ENCODE assay signal across 25 mouse cellular contexts in genomic region chr3:94881840-94882239, GRCm38 (mm10).
"Had no signal": no experiment of that assay in that cellular context is flagged by ENCODE, and none has a peak within 500 bp of the region (broad histone marks: within the 10 kb centered on the region; RNA-seq: fewer than 3 reads in every experiment).

No protein-coding gene starts in this region.

- H3K9me3 ChIP-seq: heart, embryonic 10.5 days; heart, embryonic 13.5 days; heart, embryonic 15.5 days; hindbrain, embryonic 13.5 days; hindbrain, embryonic 15.5 days; kidney, embryonic 15.5 days; limb, embryonic 13.5 days; limb, embryonic 15.5 days; liver, embryonic 12.5 days had no signal

- H3K4me3 ChIP-seq: heart, embryonic 10.5 days; heart, embryonic 13.5 days; heart, embryonic 15.5 days; hindbrain, embryonic 13.5 days; hindbrain, embryonic 15.5 days; kidney, embryonic 15.5 days; limb, embryonic 13.5 days; limb, embryonic 15.5 days; liver, embryonic 12.5 days had no signal

- H3K4me2 ChIP-seq: heart, embryonic 13.5 days; heart, embryonic 15.5 days; hindbrain, embryonic 13.5 days; hindbrain, embryonic 15.5 days; kidney, embryonic 15.5 days; limb, embryonic 13.5 days; limb, embryonic 15.5 days; liver, embryonic 12.5 days had no signal

- H3K27me3 ChIP-seq: heart, embryonic 13.5 days; heart, embryonic 15.5 days; hindbrain, embryonic 13.5 days; hindbrain, embryonic 15.5 days; kidney, embryonic 15.5 days; limb, embryonic 13.5 days; limb, embryonic 15.5 days; liver, embryonic 12.5 days had no signal

- DNase-seq: gastrocnemius, postnatal 14 days; gastrocnemius, postnatal 36 days; heart, postnatal 14 days; heart, postnatal 36 days; kidney, adult 11 months; kidney, adult 2 months; kidney, adult 9 months; kidney, postnatal 14 days; kidney, postnatal 36 days; layer of hippocampus, adult 9-11 months; layer of hippocampus, postnatal 36 days; left cerebral cortex, postnatal 4 days had no signal

- ATAC-seq: hindbrain, postnatal 0 days; intestine, embryonic 16.5 days; liver, embryonic 12.5 days had no signal

- H3K9ac ChIP-seq: heart, embryonic 13.5 days; heart, embryonic 15.5 days; hindbrain, embryonic 13.5 days; hindbrain, embryonic 15.5 days; kidney, embryonic 15.5 days; limb, embryonic 13.5 days; limb, embryonic 15.5 days; liver, embryonic 12.5 days; liver, embryonic 14.5 days had no signal

- H3K27ac ChIP-seq: heart, embryonic 10.5 days; heart, embryonic 13.5 days; heart, embryonic 15.5 days; hindbrain, embryonic 13.5 days; hindbrain, embryonic 15.5 days; hindbrain, postnatal 0 days; kidney, embryonic 15.5 days; kidney, postnatal 0 days; limb, embryonic 13.5 days; limb, embryonic 15.5 days; liver, embryonic 12.5 days; liver, embryonic 14.5 days had no signal
